Comparison of ENCODE assay signal across 21 mouse cellular contexts in the genomic region with DNA sequence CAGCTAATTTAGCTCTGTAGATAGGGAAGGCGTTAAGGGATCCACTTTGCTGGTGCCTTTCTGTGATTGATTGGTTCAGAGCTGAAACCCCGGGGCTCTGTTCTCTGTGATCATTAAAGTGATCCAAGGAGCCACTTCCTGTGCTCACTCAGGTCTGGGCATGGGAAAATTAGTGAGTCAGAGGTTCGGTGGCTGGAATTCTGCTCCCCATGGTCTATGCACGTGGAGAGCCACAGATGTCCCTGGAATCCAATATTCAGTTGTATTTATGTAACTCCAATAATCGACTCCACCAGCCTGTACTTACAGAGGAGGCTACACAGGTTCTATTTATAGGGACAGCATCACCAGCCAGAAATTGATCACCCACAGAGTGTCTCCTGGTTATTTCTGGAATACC. TPM values are rescaled to one million over a fixed set of nuclear protein-coding genes. Genes with fewer than 3 reads are reported as not detected.
DNase-seq lines count a peak whose midpoint lies in the region; ATAC-seq and TF ChIP-seq lines count a peak whose summit lies in the region.
"Had no signal": no experiment of that assay in that cellular context is flagged by ENCODE, and none has a peak within 500 bp of the region (broad histone marks: within the 10 kb centered on the region; RNA-seq: fewer than 3 reads in every experiment).

No protein-coding gene starts in this region.

- 21% methylated on average over 5 of the region's 5 CpGs for WGBS in heart, embryonic 13.5 days
- 29% methylated on average over 5 of the region's 5 CpGs for WGBS in lung, embryonic 15.5 days
- WGBS in limb, embryonic 10.5 days, result 37% methylated on average over 5 of the region's 5 CpGs

- no peak overlapping the region for H3K4me3 ChIP-seq in heart, embryonic 13.5 days
- no peak overlapping the region for H3K4me3 ChIP-seq in lung, embryonic 15.5 days
- no peak overlapping the region for H3K4me3 ChIP-seq in limb, embryonic 10.5 days
- H3K4me3 ChIP-seq: embryonic facial prominence, embryonic 13.5 days; neural tube, embryonic 13.5 days had no signal

- no peaks in the 10 kb centered on the region for H3K9me3 ChIP-seq in heart, embryonic 13.5 days
- H3K9me3 ChIP-seq in lung, embryonic 15.5 days, result no peaks in the 10 kb centered on the region
- H3K9me3 ChIP-seq in limb, embryonic 10.5 days (replicated peaks), result no peaks in the 10 kb centered on the region
- H3K9me3 ChIP-seq: embryonic facial prominence, embryonic 13.5 days; intestine, embryonic 15.5 days; neural tube, embryonic 13.5 days had no signal

- H3K36me3 ChIP-seq in heart, embryonic 13.5 days, result no peaks in the 10 kb centered on the region
- H3K36me3 ChIP-seq in lung, embryonic 15.5 days, result no peaks in the 10 kb centered on the region
- no peaks in the 10 kb centered on the region for H3K36me3 ChIP-seq in limb, embryonic 10.5 days
- H3K36me3 ChIP-seq: embryonic facial prominence, embryonic 13.5 days; intestine, embryonic 15.5 days; neural tube, embryonic 13.5 days had no signal

- CTCF ChIA-PET in Patski (lab: Charles Lee), result interaction anchor here (1.6 to 1.7 kb wide), 2 partner anchors 8 to 11 kb away, joined by 4 to 5 read pairs; no protein-coding TSS in a partner anchor

- H3K4me2 ChIP-seq in heart, embryonic 13.5 days, result peak overlapping the region; percentile 65
- H3K4me2 ChIP-seq in lung, embryonic 15.5 days, result no peak overlapping the region

- H3K27me3 ChIP-seq in heart, embryonic 13.5 days (replicated peaks), result peaks cover 27% of the 10 kb centered on the region
- no peaks in the 10 kb centered on the region for H3K27me3 ChIP-seq in lung, embryonic 15.5 days
- no peaks in the 10 kb centered on the region for H3K27me3 ChIP-seq in Patski
- peaks cover 28% of the 10 kb centered on the region for H3K27me3 ChIP-seq in limb, embryonic 10.5 days (ENCODE audit: low read depth, poor library complexity, severe bottlenecking)
- H3K27me3 ChIP-seq: intestine, embryonic 15.5 days; neural tube, embryonic 13.5 days had no signal

- no peak for ATAC-seq in heart, embryonic 13.5 days (ENCODE audit: extremely low read depth, insufficient number of reproducible peaks, low FRiP score, low TSS enrichment)
- no peak for ATAC-seq in lung, embryonic 15.5 days (ENCODE audit: borderline replicate concordance, extremely low read depth, low FRiP score, low TSS enrichment)
- peak; percentile 45 for ATAC-seq in Patski
- ATAC-seq: intestine, embryonic 15.5 days had no signal

- POLR2A ChIA-PET in Patski (lab: Charles Lee), result no interaction called here

- no peak for DNase-seq in heart, adult 18-20 months
- no peak for DNase-seq in lung, postnatal 10 days
- DNase-seq in Patski (ENCODE audit: low read depth, low spot score), result no peak
- DNase-seq in limb, embryonic 10.5 days (ENCODE audit: low spot score), result no peak
- DNase-seq in cerebellum, adult 9-10 months, result no peak
- DNase-seq: cerebellum, postnatal 36 days; kidney, postnatal 25 days; layer of hippocampus, postnatal 36 days; right cerebral cortex, postnatal 4 days had no signal

- TF ChIP-seq CTCF in Patski (IDR thresholded peaks at IDR 0.05), result no peak

- H3K27ac ChIP-seq in heart, embryonic 13.5 days (replicated peaks), result 0 out of 2 replicates have a peak overlapping the region, but pooled peaks have one; percentile 16
- H3K27ac ChIP-seq in lung, embryonic 15.5 days, result 0 out of 2 replicates have a peak overlapping the region, but pooled peaks have one; percentile 38
- peak overlapping the region; percentile 72 for H3K27ac ChIP-seq in limb, embryonic 10.5 days
- H3K27ac ChIP-seq: embryonic facial prominence, embryonic 13.5 days; intestine, embryonic 15.5 days; neural tube, embryonic 13.5 days had no signal

- in situ Hi-C loops in Patski (cut with MboI; ENCODE audit: low pct_unique_long_range_greater_than_20kb), result loop anchor here (10.0 kb wide), 1 partner anchor 291 kb away; no protein-coding TSS in a partner anchor

- H3K9ac ChIP-seq in heart, embryonic 13.5 days, result 0 out of 2 replicates have a peak overlapping the region, but pooled peaks have one; percentile 5
- H3K9ac ChIP-seq in lung, embryonic 15.5 days, result no peak overlapping the region
- H3K9ac ChIP-seq: embryonic facial prominence, embryonic 13.5 days; intestine, embryonic 15.5 days; neural tube, embryonic 13.5 days had no signal

- H3K4me1 ChIP-seq in heart, embryonic 13.5 days, result peaks cover 34% of the 10 kb centered on the region
- peaks cover 23% of the 10 kb centered on the region for H3K4me1 ChIP-seq in lung, embryonic 15.5 days
- H3K4me1 ChIP-seq in limb, embryonic 10.5 days, result peaks cover 58% of the 10 kb centered on the region

RNA-seq across cellular contexts. Expression of gene Gm45623, which starts 12.6 kb away (rescaled TPM):
- 0.27 and 0.39 TPM in 2 replicates for polyA plus RNA-seq in heart, embryonic 13.5 days (2015; fragmentation: Nextera tagmentation; extraction: Ambion mirVana)
- total RNA-seq in heart, adult 18-20 months (2021), result not detected
- 3.5 and 4.8 TPM in 2 replicates for polyA plus RNA-seq in lung, embryonic 15.5 days (2015; fragmentation: Nextera tagmentation; extraction: Ambion mirVana)
- polyA plus RNA-seq in Patski (2021), result not detected
- not detected in 2 replicates for polyA plus RNA-seq in limb, embryonic 10.5 days (2016; fragmentation: Nextera tagmentation; extraction: Ambion mirVana)
- total RNA-seq: granulocyte monocyte progenitor cell, adult 5-6 weeks; hematopoietic stem cell, adult 5-6 weeks; MEL had no signal
- polyA plus RNA-seq: CD4-positive, CD25-positive, alpha-beta regulatory T cell, adult 4 months; forebrain, embryonic 11.5 days; limb, embryonic 11.5 days; liver, embryonic 16.5 days had no signal

Comparison
In these comparisons a context has a peak if more than half of its experiments do, and no peak if none do; other contexts are left out.
1. H3K27ac ChIP-seq: peak in every context shown above with its lines; median percentile 72 in limb, embryonic 10.5 days; 38 in lung, embryonic 15.5 days; 16 in heart, embryonic 13.5 days.